Mouse (Mus musculus) brain, embryonic 14.5 days (tissue): ENCODE measurements at regions not wholly inside any gene's neighbourhood (a gene's known extent, or its start where the extent isn't known, plus 50 kb on each side); places are given as distances from the start of the nearest gene placed in this dataset.

ENCODE experiments used
- CTCF ChIP-seq: fragments of 200-500 bp; IDR thresholded peaks from 2 replicates; pipeline ENCODE4 v1.5.1; 2012; ENCODE audit warnings: inconsistent platforms, mild to moderate bottlenecking, moderate library complexity, borderline replicate concordance; ENCODE audit not compliant: insufficient read depth, insufficient read length; ENCODE audit errors: extremely low read depth
- POLR2A ChIP-seq: fragments of 200-500 bp; IDR thresholded peaks from 2 replicates; pipeline ENCODE4 v1.6.1; 2012; ENCODE audit warnings: mild to moderate bottlenecking, inconsistent platforms, borderline replicate concordance; ENCODE audit not compliant: poor library complexity, insufficient read depth, insufficient read length, severe bottlenecking; ENCODE audit errors: extremely low read depth

DNA sequence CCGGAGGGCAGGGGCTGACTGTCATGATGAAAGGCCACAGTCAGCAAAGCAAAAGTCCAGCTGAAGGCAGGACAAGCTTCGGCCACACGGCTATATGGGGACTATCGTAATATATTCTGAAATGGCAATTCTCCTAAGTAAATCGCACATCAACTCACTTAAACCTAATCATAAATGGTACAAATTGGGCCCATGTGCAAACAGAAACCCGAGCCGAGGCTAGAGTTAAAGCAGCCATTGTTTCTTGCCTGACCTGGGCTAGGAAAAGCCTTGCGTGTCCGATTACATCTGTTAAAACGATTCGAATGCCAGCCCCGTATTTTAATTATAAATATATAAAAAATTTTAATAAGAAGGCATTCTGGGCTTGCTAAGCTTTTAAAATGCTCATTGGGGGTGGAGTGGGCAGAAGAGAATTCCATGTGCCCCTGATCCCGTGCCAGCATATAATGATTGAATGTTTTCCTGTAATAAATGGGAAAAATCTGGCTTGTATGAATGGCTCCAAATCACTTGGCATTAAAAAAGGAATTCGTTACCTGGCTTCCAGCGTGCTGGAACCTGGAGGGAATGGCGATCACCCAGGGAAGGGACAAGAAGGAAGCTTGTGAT lies 552.7 kb upstream of the Mgmt start:
- TF ChIP-seq POLR2A (no peak), CTCF (no peak)
